Mouse (Mus musculus) neural tube, embryonic 12.5 days (tissue): ENCODE data around the gene Slx4ip. TPM values are rescaled to one million over a fixed set of nuclear protein-coding genes. Genes with fewer than 3 reads are reported as not detected.
A peak's percentile ranks its signal among the peaks of the same experiment; 100 is the strongest.

Experiments used
- ATAC-seq: fragments of 200-750 bp; cut with Nextera tagmentation; 2 replicates; pipeline ENCODE4 v1.8.0; 2017; ENCODE audit warnings: low read depth, mild to moderate bottlenecking, moderate TSS enrichment, moderate library complexity; ENCODE audit not compliant: low FRiP score
- H3K27ac ChIP-seq: fragments of 300-500 bp; sonication (generic); 2 replicates; pipeline ENCODE4 v1.5.1; 2016
- H3K27me3 ChIP-seq: fragments of 300-500 bp; sonication (generic); replicated peaks from 2 replicates; pipeline ENCODE4 v1.6.1; 2016; ENCODE audit warnings: mild to moderate bottlenecking
- H3K36me3 ChIP-seq: fragments of 300-500 bp; sonication (generic); 2 replicates; pipeline ENCODE4 v1.6.1; 2016; ENCODE audit warnings: mild to moderate bottlenecking
- H3K4me1 ChIP-seq: fragments of 300-500 bp; sonication (generic); 2 replicates; pipeline ENCODE4 v1.6.1; 2016
- H3K4me2 ChIP-seq: fragments of 300-500 bp; sonication (generic); replicated peaks from 2 replicates; pipeline ENCODE4 v1.6.1; 2016; ENCODE audit warnings: mild to moderate bottlenecking
- H3K4me3 ChIP-seq: fragments of 300-500 bp; sonication (generic); 2 replicates; pipeline ENCODE4 v1.5.1; 2016
- H3K9ac ChIP-seq: fragments of 300-500 bp; sonication (generic); 2 replicates; pipeline ENCODE4 v1.6.1; 2016; ENCODE audit warnings: mild to moderate bottlenecking
- H3K9me3 ChIP-seq: fragments of 300-500 bp; sonication (generic); 2 replicates; pipeline ENCODE4 v1.6.1; 2016; ENCODE audit warnings: mild to moderate bottlenecking
- WGBS: fragments of 180-500 bp; shearing (Covaris S2); methylation state at CpG from one replicate; pipeline ENCODE4 v1.1.7; 2016; 5-methylcytosine and 5-hydroxymethylcytosine counted together
- polyA plus RNA-seq: library from polyadenylated mRNA; unstranded; fragments of >200 nt; fragmentation: Nextera tagmentation; extraction: Ambion mirVana; gene quantifications from 2 replicates; pipeline ENCODE4 v1.2.1, GENCODE M21; 2016

The Slx4ip gene
- polyA plus RNA-seq, 1 experiment from 2014 or later: 10.7 TPM

- no peak overlapping the region for H3K4me3 ChIP-seq
- WGBS: 56% methylated on average over 8 of the region's 8 CpGs
- H3K27me3 ChIP-seq: peaks cover 3% of the 10 kb centered on the region; the same call in 1 of the 2 replicates
- ATAC-seq: no peak
- no peak overlapping the region for H3K9ac ChIP-seq
- H3K9me3 ChIP-seq: no peaks in the 10 kb centered on the region
- H3K4me2 ChIP-seq: no peak overlapping the region
- H3K27ac ChIP-seq: no peak overlapping the region
- H3K4me1 ChIP-seq: peaks cover 74% of the 10 kb centered on the region
- peaks cover 29% of the 10 kb centered on the region for H3K36me3 ChIP-seq
These were observed 203.3 kb downstream of the Slx4ip start for GRCm38 (mm10) chr2:137094301-137094700.

DNA sequence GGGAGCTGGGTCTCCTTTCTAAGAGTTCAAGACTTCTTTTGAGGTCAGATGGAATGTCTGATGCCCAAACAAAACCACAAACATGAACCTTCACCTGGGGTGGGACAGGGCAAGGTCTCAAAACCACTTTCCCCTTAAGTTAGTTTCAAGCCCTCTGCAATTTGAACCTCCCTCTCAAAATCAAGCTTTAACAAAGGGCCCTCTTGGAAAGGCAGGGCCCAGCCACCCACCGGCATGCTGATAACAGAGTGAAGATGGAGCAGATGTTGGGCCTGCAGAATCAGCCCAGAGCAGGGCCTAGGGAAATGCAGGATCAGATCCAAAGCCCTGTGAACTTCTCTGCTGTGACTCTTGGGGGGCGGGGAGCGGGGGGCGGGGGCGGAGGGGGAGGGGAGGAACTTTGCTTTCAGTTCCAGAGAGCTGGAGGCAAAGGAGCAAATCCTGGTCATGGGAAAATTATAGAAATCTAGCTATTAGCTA, 206.0 kb downstream of the Slx4ip start:
- peaks cover 85% of the 10 kb centered on the region for H3K4me1 ChIP-seq
- no peak overlapping the region for H3K27ac ChIP-seq
- 19% methylated on average over 5 of the region's 5 CpGs for WGBS
- H3K36me3 ChIP-seq: peaks cover 11% of the 10 kb centered on the region
- no peak for ATAC-seq
- H3K9ac ChIP-seq: no peak overlapping the region
- H3K4me2 ChIP-seq: no peak overlapping the region
- H3K9me3 ChIP-seq: no peaks in the 10 kb centered on the region
- H3K27me3 ChIP-seq: no peaks in the 10 kb centered on the region; the same call in 1 of the 2 replicates
- H3K4me3 ChIP-seq: no peak overlapping the region

DNA sequence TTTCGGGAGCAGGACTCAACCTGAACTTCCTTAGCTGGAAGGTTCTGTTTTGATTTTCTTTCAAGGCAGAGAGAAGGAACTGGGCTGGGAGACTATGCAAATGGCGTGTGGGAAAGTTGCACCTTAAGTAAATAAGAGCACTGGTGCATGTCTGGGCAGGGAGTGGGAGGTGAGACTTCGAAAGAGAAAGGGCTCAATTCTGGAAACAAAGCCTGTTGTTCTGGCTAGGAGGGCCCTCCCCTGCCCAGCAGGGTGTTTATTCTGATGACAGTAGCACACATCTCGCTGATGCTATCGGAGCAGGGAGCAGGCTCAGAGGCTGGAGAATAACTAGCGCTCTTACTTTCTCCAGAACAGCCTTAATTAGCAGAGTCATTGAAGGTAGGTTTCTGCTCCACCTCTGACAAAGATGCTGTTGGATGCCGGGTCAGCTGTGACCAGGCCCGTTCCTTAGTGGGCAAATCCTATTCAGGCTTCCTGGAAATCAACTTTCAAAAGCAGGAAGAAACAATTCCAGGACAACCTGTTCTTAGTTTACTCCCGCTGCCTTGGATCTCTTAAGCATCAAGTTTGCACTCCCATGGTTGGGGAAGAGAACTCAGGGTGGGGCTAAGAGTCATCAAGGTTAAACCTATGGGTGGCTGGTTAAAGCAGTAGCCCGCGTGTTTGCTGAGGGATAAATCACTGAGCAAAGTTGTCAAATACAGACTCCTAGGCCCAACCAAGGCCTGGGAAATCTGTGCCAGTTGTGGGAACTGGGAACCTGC, 207.4 kb downstream of the Slx4ip start:
- peaks cover 11% of the 10 kb centered on the region for H3K36me3 ChIP-seq
- no peak for ATAC-seq
- no peak overlapping the region for H3K27ac ChIP-seq
- WGBS: 17% methylated on average over 11 of the region's 11 CpGs
- peaks cover 72% of the 10 kb centered on the region for H3K4me1 ChIP-seq
- no peak overlapping the region for H3K4me3 ChIP-seq
- H3K9ac ChIP-seq: no peak overlapping the region
- peaks cover 2% of the 10 kb centered on the region; the same call in 1 of the 2 replicates for H3K27me3 ChIP-seq
- no peak overlapping the region; the same call in 1 of the 2 replicates for H3K4me2 ChIP-seq
- no peaks in the 10 kb centered on the region for H3K9me3 ChIP-seq

DNA sequence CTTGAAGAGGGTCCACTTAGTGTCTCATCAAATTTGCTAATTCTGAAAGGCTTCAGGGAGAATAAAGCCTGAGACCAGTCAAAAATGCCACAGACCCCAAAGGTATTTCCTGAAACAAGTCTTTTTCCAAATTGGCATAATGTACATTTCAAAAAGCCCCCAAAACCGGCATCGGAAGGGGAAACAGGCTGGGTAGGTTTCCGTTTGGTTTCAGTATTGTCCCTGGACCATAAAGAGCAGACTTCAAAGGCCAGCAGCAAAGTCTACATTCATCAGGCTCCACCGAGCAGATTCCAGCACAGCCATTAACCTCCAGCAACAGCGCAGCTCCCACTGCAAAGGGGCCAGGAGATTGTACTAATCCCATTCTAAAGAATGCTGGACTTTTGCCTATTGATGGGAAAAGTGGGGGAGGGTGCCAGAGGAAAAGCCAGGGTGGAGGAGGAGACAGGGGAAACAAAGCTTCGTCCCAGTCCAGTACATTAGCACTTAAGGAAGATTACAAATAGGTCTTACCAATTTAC, 208.3 kb downstream of the Slx4ip start:
- WGBS: 2% methylated on average over 6 of the region's 6 CpGs
- Histone ChIP-seq H3K4me2 (no peak overlapping the region), H3K27ac (no peak overlapping the region), H3K36me3 (peaks cover 8% of the 10 kb centered on the region), H3K9ac (no peak overlapping the region), H3K4me1 (peaks cover 63% of the 10 kb centered on the region), H3K9me3 (no peaks in the 10 kb centered on the region), H3K4me3 (no peak overlapping the region), H3K27me3 (peaks cover 2% of the 10 kb centered on the region; the same call in 1 of the 2 replicates)
- no peak for ATAC-seq

GRCm38 (mm10) chr2:137101074-137101473, 210.1 kb downstream of the Slx4ip start:
- H3K4me2 ChIP-seq: no peak overlapping the region
- H3K4me1 ChIP-seq: peaks cover 52% of the 10 kb centered on the region

DNA sequence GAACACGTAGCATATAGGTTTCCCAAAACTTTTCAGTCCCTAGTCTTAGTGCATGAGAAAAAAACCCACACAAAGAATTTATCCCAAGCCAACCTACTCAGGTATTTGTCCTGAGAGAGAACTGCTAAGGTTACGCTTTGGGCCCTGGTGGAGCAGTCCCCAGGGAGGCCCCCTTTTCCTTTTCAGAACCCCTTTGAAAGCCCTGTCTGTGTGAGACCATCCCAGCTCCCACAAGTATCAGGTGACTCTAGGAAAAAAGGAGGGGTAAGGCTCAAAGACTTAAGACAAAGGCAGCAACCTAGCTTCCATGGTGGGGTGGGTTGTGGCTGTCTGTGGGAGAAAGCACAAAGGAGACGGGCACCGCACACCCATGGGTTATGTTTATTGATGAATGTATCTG, 216.2 kb downstream of the Slx4ip start:
- H3K4me2 ChIP-seq: no peak overlapping the region
- H3K27me3 ChIP-seq: peaks cover 2% of the 10 kb centered on the region; the same call in 1 of the 2 replicates
- peaks cover 9% of the 10 kb centered on the region for H3K36me3 ChIP-seq
- ATAC-seq: no peak
- no peak overlapping the region for H3K27ac ChIP-seq
- H3K4me3 ChIP-seq: no peak overlapping the region
- WGBS: 60% methylated on average over 4 of the region's 4 CpGs
- H3K4me1 ChIP-seq: peaks cover 40% of the 10 kb centered on the region
- H3K9ac ChIP-seq: no peak overlapping the region
- no peaks in the 10 kb centered on the region for H3K9me3 ChIP-seq

More at GRCm38 (mm10) chr2:137101074-137101473, 210.1 kb downstream of the Slx4ip start:
- H3K4me3 ChIP-seq: no peak overlapping the region
- peaks cover 2% of the 10 kb centered on the region; the same call in 1 of the 2 replicates for H3K27me3 ChIP-seq
- H3K9me3 ChIP-seq: no peaks in the 10 kb centered on the region
- peaks cover 10% of the 10 kb centered on the region for H3K36me3 ChIP-seq
- WGBS: 24% methylated on average over 5 of the region's 5 CpGs
- H3K27ac ChIP-seq: no peak overlapping the region
- no peak overlapping the region for H3K9ac ChIP-seq
- peak; percentile 72 for ATAC-seq

DNA sequence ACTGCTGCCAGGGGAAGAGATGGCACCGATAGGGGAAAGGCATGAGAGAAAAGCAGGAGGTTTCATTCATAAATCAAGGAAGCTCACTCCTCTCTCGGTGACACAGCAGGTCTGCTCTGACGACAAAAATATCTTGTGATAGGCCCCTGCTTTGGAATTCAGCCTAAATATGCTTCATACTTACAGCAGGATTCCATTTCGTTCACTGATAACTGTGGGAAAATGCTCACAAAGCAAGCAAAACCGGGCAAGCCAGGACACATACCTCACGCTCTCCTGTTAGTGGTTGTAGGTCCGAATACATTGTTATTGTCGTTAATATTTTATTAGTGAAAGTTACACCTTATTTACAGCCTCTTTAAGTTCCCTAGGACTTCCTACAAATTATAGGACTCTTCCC, 216.9 kb downstream of the Slx4ip start:
- H3K4me2 ChIP-seq: no peak overlapping the region
- H3K9me3 ChIP-seq: no peaks in the 10 kb centered on the region
- H3K4me1 ChIP-seq: peaks cover 48% of the 10 kb centered on the region
- no peak for ATAC-seq
- no peak overlapping the region for H3K9ac ChIP-seq
- H3K27me3 ChIP-seq: peaks cover 2% of the 10 kb centered on the region; the same call in 1 of the 2 replicates
- H3K4me3 ChIP-seq: no peak overlapping the region
- peaks cover 9% of the 10 kb centered on the region for H3K36me3 ChIP-seq
- WGBS: 61% methylated on average over 8 of the region's 8 CpGs
- no peak overlapping the region for H3K27ac ChIP-seq

- no peak overlapping the region for H3K9ac ChIP-seq
- H3K36me3 ChIP-seq: peaks cover 9% of the 10 kb centered on the region
- H3K27ac ChIP-seq: no peak overlapping the region
- peak; percentile 27 for ATAC-seq
- peaks cover 3% of the 10 kb centered on the region for H3K27me3 ChIP-seq
- 24% methylated on average over 15 of the region's 15 CpGs for WGBS
- peak overlapping the region; percentile 33 for H3K4me2 ChIP-seq
- peaks cover 62% of the 10 kb centered on the region for H3K4me1 ChIP-seq
- no peaks in the 10 kb centered on the region for H3K9me3 ChIP-seq
- H3K4me3 ChIP-seq: no peak overlapping the region
These were observed 218.5 kb downstream of the Slx4ip start for GRCm38 (mm10) chr2:137109321-137110213.

- peaks cover 69% of the 10 kb centered on the region for H3K4me1 ChIP-seq
- H3K4me3 ChIP-seq: no peak overlapping the region
- no peaks in the 10 kb centered on the region for H3K9me3 ChIP-seq
- H3K36me3 ChIP-seq: peaks cover 4% of the 10 kb centered on the region
- WGBS: 15% methylated on average over 4 of the region's 4 CpGs
- peak overlapping the region; percentile 85 for H3K4me2 ChIP-seq
- no peak overlapping the region for H3K27ac ChIP-seq
- no peak overlapping the region for H3K9ac ChIP-seq
- peaks cover 5% of the 10 kb centered on the region for H3K27me3 ChIP-seq
- ATAC-seq: 0 out of 2 replicates have a peak, but pooled peaks have one; percentile 5
These were observed 219.3 kb downstream of the Slx4ip start for GRCm38 (mm10) chr2:137110214-137110898.

GRCm38 (mm10) chr2:137113288-137114061, 222.5 kb downstream of the Slx4ip start:
- Histone ChIP-seq H3K4me2 (peak overlapping the region; percentile 85), H3K4me1 (peaks cover 62% of the 10 kb centered on the region), H3K9ac (peak overlapping the region; percentile 36), H3K36me3 (no peaks in the 10 kb centered on the region), H3K27ac (no peak overlapping the region), H3K9me3 (no peaks in the 10 kb centered on the region), H3K4me3 (peak overlapping the region; percentile 71), H3K27me3 (peaks cover 5% of the 10 kb centered on the region)
- WGBS: 8% methylated on average over 12 of the region's 12 CpGs
- ATAC-seq: no peak
